Mouse (Mus musculus) intestine, postnatal 0 days (tissue): ENCODE data around the gene Ncmap. TPM values are rescaled to one million over a fixed set of nuclear protein-coding genes. Genes with fewer than 3 reads are reported as not detected.

ENCODE experiments used
- ATAC-seq: fragments of 200-750 bp; cut with Nextera tagmentation; 2 replicates; pipeline ENCODE4 v1.8.0; 2017; ENCODE audit warnings: mild to moderate bottlenecking, moderate TSS enrichment, moderate library complexity
- H3K27ac ChIP-seq: fragments of 300-500 bp; sonication (generic); 2 replicates; pipeline ENCODE4 v1.5.1; 2014; ENCODE audit warnings: mild to moderate bottlenecking, low read depth, low read length, moderate library complexity
- H3K27me3 ChIP-seq: fragments of 300-500 bp; sonication (generic); replicated peaks from 2 replicates; pipeline ENCODE4 v1.6.1; 2014; ENCODE audit warnings: low read length, mixed read lengths; ENCODE audit not compliant: control insufficient read depth, insufficient read depth
- H3K36me3 ChIP-seq: fragments of 300-500 bp; sonication (generic); 2 replicates; pipeline ENCODE4 v1.6.1; 2014; ENCODE audit warnings: mild to moderate bottlenecking, moderate library complexity; ENCODE audit not compliant: control insufficient read depth, insufficient read depth
- H3K4me1 ChIP-seq: fragments of 300-500 bp; sonication (generic); replicated peaks from 2 replicates; pipeline ENCODE4 v1.6.1; 2014; ENCODE audit warnings: antibody characterized with exemption, low read length, mixed read lengths; ENCODE audit not compliant: control insufficient read depth, insufficient read depth
- H3K4me2 ChIP-seq: fragments of 300-500 bp; sonication (generic); replicated peaks from 2 replicates; pipeline ENCODE4 v1.6.1; 2014; ENCODE audit warnings: low read depth, mild to moderate bottlenecking, moderate library complexity
- H3K4me3 ChIP-seq: fragments of 300-500 bp; sonication (generic); 2 replicates; pipeline ENCODE4 v1.5.1; 2014; ENCODE audit warnings: low read depth, low read length
- H3K9ac ChIP-seq: fragments of 300-500 bp; sonication (generic); 2 replicates; pipeline ENCODE4 v1.6.1; 2014; ENCODE audit warnings: mild to moderate bottlenecking, low read depth, low read length
- H3K9me3 ChIP-seq: fragments of 300-500 bp; sonication (generic); 2 replicates; pipeline ENCODE4 v1.6.1; 2016; ENCODE audit warnings: mixed run types; ENCODE audit not compliant: control insufficient read depth
- CTCF ChIP-seq: sonication (generic); IDR thresholded peaks from 2 replicates; pipeline ENCODE4 v1.5.1; 2016; ENCODE audit warnings: low read depth, mild to moderate bottlenecking, control low read depth, antibody characterized with exemption, moderate library complexity
- WGBS: fragments of 180-500 bp; shearing (Covaris S2); extraction: QIAGEN DNeasy Blood & Tissue Kit; methylation state at CpG from one replicate; pipeline ENCODE4 v1.1.7; 2014; 5-methylcytosine and 5-hydroxymethylcytosine counted together
- polyA plus RNA-seq: library from polyadenylated mRNA; unstranded; fragments of >200 nt; fragmentation: Nextera tagmentation; extraction: Ambion mirVana; gene quantifications from 2 replicates; pipeline ENCODE4 v1.2.1, GENCODE M21; 2015

Ncmap gene
- polyA plus RNA-seq, 1 experiment from 2014 or later, result 2.5 TPM

DNA sequence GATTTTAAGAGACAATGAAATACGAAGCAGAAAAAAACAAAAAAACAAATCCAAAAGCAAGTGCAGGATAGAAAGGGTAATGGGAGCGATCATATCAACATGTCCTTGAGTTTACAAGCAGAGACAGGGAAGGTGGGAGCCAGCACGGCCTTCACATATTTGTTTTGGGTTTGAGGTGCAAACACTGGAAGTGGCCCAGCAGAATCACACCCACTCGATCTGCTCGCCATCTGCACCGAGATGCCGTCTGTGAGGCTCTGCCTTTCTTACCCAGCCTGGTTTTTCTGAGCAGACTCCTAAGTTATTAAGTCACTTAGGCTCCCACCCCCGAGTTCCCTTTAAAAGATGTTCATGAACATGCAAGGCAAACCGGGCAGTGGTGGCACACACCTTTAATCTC, 27.6 kb upstream of the Ncmap start:
- H3K36me3 ChIP-seq, result peaks cover 6% of the 10 kb centered on the region; the same call in 1 of the 2 replicates
- no peak overlapping the region for H3K27ac ChIP-seq
- H3K4me2 ChIP-seq, result no peak overlapping the region
- TF ChIP-seq CTCF, result no peak
- ATAC-seq, result no peak
- 66% methylated on average over 9 of the region's 9 CpGs for WGBS
- H3K4me1 ChIP-seq, result no peaks in the 10 kb centered on the region
- no peaks in the 10 kb centered on the region for H3K27me3 ChIP-seq
- no peak overlapping the region for H3K9ac ChIP-seq
- no peaks in the 10 kb centered on the region for H3K9me3 ChIP-seq
- no peak overlapping the region for H3K4me3 ChIP-seq

DNA sequence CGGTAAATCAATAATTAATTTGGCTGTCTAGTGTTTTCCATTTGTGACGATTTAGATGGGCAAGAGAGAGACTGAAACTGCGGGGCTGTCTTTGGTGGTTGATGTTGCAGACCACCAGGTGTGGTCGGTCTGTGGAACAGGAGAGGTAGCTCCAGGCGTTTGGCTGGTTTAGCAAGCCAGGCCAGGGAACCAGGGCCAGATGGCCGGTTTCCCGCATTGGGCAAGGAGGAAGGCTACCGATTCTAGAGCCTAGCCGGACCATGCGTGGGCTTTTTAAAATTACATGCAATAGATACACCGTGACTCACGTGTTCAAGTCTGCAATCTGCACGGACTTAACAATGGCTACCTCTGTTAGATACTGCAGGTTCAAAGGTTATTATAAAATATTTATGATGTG, 22.9 kb upstream of the Ncmap start:
- TF ChIP-seq CTCF, result no peak
- no peaks in the 10 kb centered on the region for H3K9me3 ChIP-seq
- peaks cover 40% of the 10 kb centered on the region for H3K36me3 ChIP-seq
- H3K4me1 ChIP-seq, result no peaks in the 10 kb centered on the region
- H3K9ac ChIP-seq, result no peak overlapping the region
- no peak for ATAC-seq
- H3K27me3 ChIP-seq, result no peaks in the 10 kb centered on the region
- no peak overlapping the region for H3K27ac ChIP-seq
- no peak overlapping the region for H3K4me2 ChIP-seq
- H3K4me3 ChIP-seq, result no peak overlapping the region
- WGBS, result 95% methylated on average over 13 of the region's 13 CpGs

DNA sequence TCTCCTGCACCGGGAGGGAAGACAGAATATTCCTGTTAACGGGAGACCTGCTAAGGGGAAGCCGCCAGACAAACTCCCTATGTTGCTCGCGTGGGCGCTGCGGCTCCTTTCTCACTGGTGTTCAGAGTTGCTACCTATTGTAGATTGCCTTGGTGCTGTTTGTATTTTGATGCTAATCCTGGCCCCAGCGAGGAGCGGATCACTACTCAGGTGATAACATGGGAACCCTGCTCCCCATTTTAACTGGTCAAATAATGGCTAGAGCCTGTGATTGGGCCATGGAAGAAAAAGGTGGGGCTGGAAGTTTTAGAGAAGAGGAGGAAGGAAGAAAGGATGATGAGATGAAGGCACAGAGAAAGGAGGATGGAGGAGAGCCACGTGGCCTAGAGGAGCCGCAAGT, 22.4 kb upstream of the Ncmap start:
- Histone ChIP-seq H3K36me3 (peaks cover 41% of the 10 kb centered on the region), H3K4me1 (no peaks in the 10 kb centered on the region), H3K27me3 (no peaks in the 10 kb centered on the region), H3K4me2 (no peak overlapping the region), H3K27ac (no peak overlapping the region), H3K9me3 (no peaks in the 10 kb centered on the region), H3K4me3 (no peak overlapping the region), H3K9ac (no peak overlapping the region)
- ATAC-seq, result no peak
- no peak for TF ChIP-seq CTCF
- 83% methylated on average over 11 of the region's 11 CpGs for WGBS

DNA sequence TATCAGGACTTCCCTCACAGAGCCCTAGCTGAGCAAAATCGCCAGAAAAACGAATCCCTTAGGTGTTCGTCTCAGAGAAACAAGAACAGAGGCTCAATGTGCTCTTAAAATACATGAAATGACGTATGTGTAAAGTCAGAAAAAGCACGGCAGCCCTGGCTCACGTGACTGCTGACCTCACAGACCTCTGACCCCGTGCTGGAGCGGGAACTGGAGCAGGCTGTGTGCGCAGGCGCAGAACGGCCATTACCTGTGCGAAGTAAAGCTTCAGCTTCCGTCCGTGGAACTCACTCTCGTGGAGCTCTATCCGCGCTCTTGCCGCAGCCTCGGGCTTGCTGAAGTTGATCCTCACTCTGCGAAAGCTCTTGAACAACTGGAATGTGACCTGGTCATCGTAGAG, 22.0 kb upstream of the Ncmap start:
- Histone ChIP-seq H3K27me3 (no peaks in the 10 kb centered on the region), H3K4me1 (no peaks in the 10 kb centered on the region), H3K9ac (no peak overlapping the region), H3K36me3 (peaks cover 41% of the 10 kb centered on the region), H3K4me2 (no peak overlapping the region), H3K27ac (no peak overlapping the region), H3K4me3 (no peak overlapping the region), H3K9me3 (no peaks in the 10 kb centered on the region)
- TF ChIP-seq CTCF, result no peak
- no peak for ATAC-seq
- WGBS, result 86% methylated on average over 21 of the region's 21 CpGs

DNA sequence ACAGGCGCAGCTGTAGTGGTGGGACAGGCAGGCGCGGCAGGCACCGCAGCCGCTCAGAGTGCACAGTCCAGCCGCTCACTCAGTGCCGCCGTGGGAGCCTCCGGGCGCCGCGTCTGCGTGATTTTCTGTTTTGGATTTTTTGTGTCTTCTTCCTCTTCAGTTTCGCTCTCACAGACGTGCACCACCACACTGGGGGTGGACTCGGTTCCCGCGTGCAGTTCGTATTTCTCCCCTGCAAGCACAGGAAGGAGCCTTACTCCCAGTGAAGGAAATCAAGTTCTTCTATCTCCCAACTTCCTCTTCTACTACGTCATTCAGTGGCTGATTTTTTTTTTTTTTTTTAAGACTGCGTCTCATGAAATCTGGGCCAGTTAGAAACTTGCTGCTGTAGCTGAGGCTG, 18.3 kb upstream of the Ncmap start:
- Histone ChIP-seq H3K36me3 (peaks cover 47% of the 10 kb centered on the region), H3K4me2 (no peak overlapping the region), H3K27me3 (no peaks in the 10 kb centered on the region), H3K4me3 (no peak overlapping the region), H3K9ac (no peak overlapping the region), H3K9me3 (no peaks in the 10 kb centered on the region), H3K27ac (no peak overlapping the region), H3K4me1 (no peaks in the 10 kb centered on the region)
- ATAC-seq, result no peak
- WGBS, result 91% methylated on average over 21 of the region's 21 CpGs
- TF ChIP-seq CTCF, result no peak

DNA sequence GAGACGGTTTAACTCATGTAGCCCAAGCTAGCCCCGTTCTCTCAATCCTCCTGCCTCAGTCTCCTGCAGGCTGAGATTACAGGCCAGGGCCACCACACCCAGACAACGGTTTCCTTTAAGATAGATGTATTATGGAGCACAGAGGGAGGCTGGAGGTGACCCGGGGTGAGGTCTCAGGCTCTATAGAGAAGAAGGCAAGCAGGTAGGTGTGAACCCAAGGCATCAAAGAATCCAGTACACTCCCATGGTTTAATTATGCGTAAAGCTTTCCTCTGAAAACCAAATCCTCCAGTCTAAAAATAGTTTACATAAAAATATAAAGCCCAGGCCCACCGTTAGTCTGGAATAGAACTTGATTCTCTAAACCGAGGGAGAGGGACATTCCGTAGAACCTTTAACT, 15.5 kb upstream of the Ncmap start:
- ATAC-seq, result no peak
- Histone ChIP-seq H3K36me3 (peaks cover 26% of the 10 kb centered on the region; the same call in 1 of the 2 replicates), H3K27me3 (no peaks in the 10 kb centered on the region), H3K4me1 (no peaks in the 10 kb centered on the region), H3K9ac (no peak overlapping the region), H3K4me3 (no peak overlapping the region), H3K4me2 (no peak overlapping the region), H3K27ac (no peak overlapping the region), H3K9me3 (no peaks in the 10 kb centered on the region)
- WGBS, result 74% methylated on average over 8 of the region's 8 CpGs
- TF ChIP-seq CTCF, result no peak

DNA sequence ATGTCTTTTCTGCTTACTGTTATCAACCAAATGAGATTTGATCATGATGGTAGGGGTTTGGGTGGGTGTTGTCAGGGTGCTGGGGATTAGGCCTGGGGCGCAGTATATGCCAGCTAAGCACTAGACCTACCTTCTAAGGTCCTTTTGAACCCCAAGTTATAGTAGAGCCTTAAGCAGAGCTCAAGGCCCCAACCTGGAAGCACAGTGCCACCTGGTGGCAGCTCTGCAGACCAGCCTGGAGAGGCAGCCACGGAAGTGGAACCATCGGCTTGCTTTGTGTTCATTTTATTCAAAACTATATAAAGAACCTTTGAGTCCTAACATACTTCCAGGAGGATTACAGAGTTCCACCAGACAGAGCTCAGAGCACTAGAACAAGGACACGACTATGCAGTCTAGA, 13.6 kb upstream of the Ncmap start:
- no peaks in the 10 kb centered on the region for H3K9me3 ChIP-seq
- TF ChIP-seq CTCF, result peak; percentile 92
- H3K36me3 ChIP-seq, result peaks cover 14% of the 10 kb centered on the region; the same call in 1 of the 2 replicates
- 42% methylated on average over 4 of the region's 4 CpGs for WGBS
- no peaks in the 10 kb centered on the region for H3K4me1 ChIP-seq
- H3K4me2 ChIP-seq, result no peak overlapping the region
- H3K9ac ChIP-seq, result no peak overlapping the region
- no peaks in the 10 kb centered on the region for H3K27me3 ChIP-seq
- ATAC-seq, result peak; percentile 55
- no peak overlapping the region for H3K27ac ChIP-seq
- no peak overlapping the region for H3K4me3 ChIP-seq
